Mouse (Mus musculus) liver, embryonic 12.5 days (tissue): ENCODE measurements around the gene Sesn3. TPM values are rescaled to one million over a fixed set of nuclear protein-coding genes. Genes with fewer than 3 reads are reported as not detected.
A peak's percentile ranks its signal among the peaks of the same experiment; 100 is the strongest.
"Not testable (repeated sequence)": the region's sequence is repeated elsewhere in the genome, so short reads cannot be mapped to it uniquely, and the experiment has no call there.

Experiments
- ATAC-seq: fragments of 200-750 bp; cut with Nextera tagmentation; 2 replicates; pipeline ENCODE4 v1.8.0; 2017; ENCODE audit warnings: moderate number of reproducible peaks, mild to moderate bottlenecking, moderate library complexity
- H3K27ac ChIP-seq: fragments of 300-500 bp; sonication (generic); 2 replicates; pipeline ENCODE4 v1.5.1; 2016; ENCODE audit warnings: mild to moderate bottlenecking
- H3K27me3 ChIP-seq: fragments of 300-500 bp; sonication (generic); replicated peaks from 2 replicates; pipeline ENCODE4 v1.6.1; 2016; ENCODE audit warnings: mild to moderate bottlenecking, moderate library complexity
- H3K36me3 ChIP-seq: fragments of 300-500 bp; sonication (generic); 2 replicates; pipeline ENCODE4 v1.6.1; 2016; ENCODE audit warnings: mild to moderate bottlenecking, moderate library complexity
- H3K4me1 ChIP-seq: fragments of 300-500 bp; sonication (generic); 2 replicates; pipeline ENCODE4 v1.6.1; 2016
- H3K4me2 ChIP-seq: fragments of 300-500 bp; sonication (generic); 2 replicates; pipeline ENCODE4 v1.6.1; 2016; ENCODE audit warnings: mild to moderate bottlenecking, moderate library complexity
- H3K4me3 ChIP-seq: fragments of 300-500 bp; sonication (generic); 2 replicates; pipeline ENCODE4 v1.5.1; 2016; ENCODE audit warnings: mild to moderate bottlenecking, moderate library complexity
- H3K9ac ChIP-seq: fragments of 300-500 bp; sonication (generic); 2 replicates; pipeline ENCODE4 v1.6.1; 2016; ENCODE audit warnings: mild to moderate bottlenecking, moderate library complexity
- H3K9me3 ChIP-seq: fragments of 300-500 bp; sonication (generic); replicated peaks from 2 replicates; pipeline ENCODE4 v1.6.1; 2016; ENCODE audit warnings: mild to moderate bottlenecking, moderate library complexity
- WGBS: fragments of 180-500 bp; shearing (Covaris S2); methylation state at CpG from one replicate; pipeline ENCODE4 v1.1.7; 2016; ENCODE audit not compliant: insufficient replicate concordance; 5-methylcytosine and 5-hydroxymethylcytosine counted together
- polyA plus RNA-seq: library from polyadenylated mRNA; unstranded; fragments of >200 nt; fragmentation: Nextera tagmentation; extraction: Ambion mirVana; gene quantifications from 2 replicates; pipeline ENCODE4 v1.2.1, GENCODE M21; 2016

Gene Sesn3
- polyA plus RNA-seq, 1 experiment from 2014 or later = 2.4 TPM

DNA sequence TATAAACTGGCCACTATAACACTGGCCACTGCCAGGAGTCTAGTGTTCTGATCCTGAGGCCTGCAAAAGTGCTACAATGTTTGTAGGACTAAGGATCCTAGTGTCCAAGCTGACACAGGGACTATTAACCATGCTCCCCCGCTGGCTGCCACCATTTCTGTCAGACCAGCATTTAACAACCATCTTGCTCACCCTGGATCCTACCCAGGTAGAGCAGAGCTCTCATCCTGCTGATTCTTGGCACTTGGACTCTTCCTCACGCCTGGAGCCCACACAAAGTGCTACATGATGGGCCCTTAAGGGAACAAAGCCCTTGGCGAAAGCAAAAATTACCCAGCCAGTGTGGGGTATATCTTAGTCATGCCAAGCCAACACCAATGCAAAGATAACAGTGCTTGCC, 62.0 kb downstream of the Sesn3 start:
- Histone ChIP-seq H3K27me3 (0 out of 2 replicates have a peak, but pooled peaks cover 4% of the 10 kb centered on the region), H3K4me2 (no peak overlapping the region), H3K9me3 (no peaks in the 10 kb centered on the region), H3K4me1 (no peaks in the 10 kb centered on the region), H3K36me3 (no peaks in the 10 kb centered on the region), H3K27ac (no peak overlapping the region), H3K4me3 (no peak overlapping the region), H3K9ac (no peak overlapping the region)
- 67% methylated on average over 3 of the region's 3 CpGs for WGBS
- no peak for ATAC-seq

- no peak overlapping the region for H3K27ac ChIP-seq
- H3K4me1 ChIP-seq = no peaks in the 10 kb centered on the region
- H3K9me3 ChIP-seq = no peaks in the 10 kb centered on the region
- no peak overlapping the region for H3K4me3 ChIP-seq
- H3K36me3 ChIP-seq = no peaks in the 10 kb centered on the region
- no peak for ATAC-seq
- peaks cover 4% of the 10 kb centered on the region; the same call in 1 of the 2 replicates for H3K27me3 ChIP-seq
- no peak overlapping the region for H3K9ac ChIP-seq
- H3K4me2 ChIP-seq = no peak overlapping the region
- 50% methylated on average over 3 of the region's 3 CpGs for WGBS
Measured at GRCm38 (mm10) chr9:14338701-14339100, 63.8 kb downstream of the Sesn3 start.

GRCm38 (mm10) chr9:14342041-14342668, 67.3 kb downstream of the Sesn3 start:
- ATAC-seq = 0 out of 2 replicates have a peak, but pooled peaks have one; percentile 27
- WGBS = 50% methylated on average over 4 of the region's 4 CpGs
- H3K9ac ChIP-seq = no peak overlapping the region
- H3K4me2 ChIP-seq = no peak overlapping the region
- no peak overlapping the region for H3K27ac ChIP-seq
- no peak overlapping the region for H3K4me3 ChIP-seq
- no peaks in the 10 kb centered on the region for H3K9me3 ChIP-seq
- no peaks in the 10 kb centered on the region for H3K36me3 ChIP-seq
- H3K4me1 ChIP-seq = no peaks in the 10 kb centered on the region
- H3K27me3 ChIP-seq = peaks cover 4% of the 10 kb centered on the region; the same call in 1 of the 2 replicates

DNA sequence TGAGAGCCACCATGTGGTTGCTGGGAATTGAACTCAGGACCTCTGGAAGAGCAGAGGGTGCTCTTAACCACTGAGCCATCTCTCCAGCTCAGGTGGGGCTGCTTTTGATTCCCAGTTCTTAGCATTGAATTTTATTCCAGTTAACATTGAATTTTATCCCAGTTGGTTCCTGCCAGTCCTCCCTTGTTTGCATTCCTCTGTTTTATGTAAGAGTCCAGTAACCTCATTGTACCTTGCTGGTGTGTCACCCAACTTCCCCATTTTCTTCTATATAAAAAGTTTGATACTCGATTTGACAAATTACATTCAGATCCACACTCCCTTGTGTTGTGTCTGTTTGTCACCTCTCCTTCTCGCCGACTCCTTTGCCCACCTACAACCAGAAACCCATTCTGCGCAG, 71.0 kb downstream of the Sesn3 start:
- not testable (repeated sequence) for H3K9me3 ChIP-seq, H3K36me3 ChIP-seq, H3K9ac ChIP-seq, H3K4me2 ChIP-seq, H3K4me3 ChIP-seq, ATAC-seq, H3K4me1 ChIP-seq, H3K27me3 ChIP-seq, H3K27ac ChIP-seq
- 75% methylated on average over 4 of the region's 4 CpGs for WGBS

DNA sequence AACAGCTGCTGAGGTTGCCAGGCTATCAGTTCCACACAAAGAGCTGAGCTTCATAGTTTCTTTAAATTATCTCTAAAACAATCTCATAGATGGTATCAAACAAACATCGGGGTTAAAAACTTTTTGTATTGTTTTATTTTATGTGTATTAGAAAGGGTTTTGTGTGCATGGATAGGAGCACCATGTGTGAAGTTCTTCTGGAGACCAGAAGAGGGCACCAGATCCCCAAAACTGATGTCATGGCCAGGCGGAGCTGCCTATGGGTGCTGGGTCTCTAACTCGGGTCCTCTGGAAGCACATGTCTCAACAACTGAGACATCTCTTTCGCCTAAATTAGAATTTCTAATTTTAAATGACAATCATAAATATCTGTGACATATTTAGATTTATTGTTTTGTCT, 73.5 kb downstream of the Sesn3 start:
- Histone ChIP-seq H3K27ac (no peak overlapping the region), H3K9ac (no peak overlapping the region), H3K4me3 (no peak overlapping the region), H3K4me2 (no peak overlapping the region), H3K4me1 (no peaks in the 10 kb centered on the region), H3K36me3 (no peaks in the 10 kb centered on the region), H3K9me3 (no peaks in the 10 kb centered on the region), H3K27me3 (no peaks in the 10 kb centered on the region; the same call in 1 of the 2 replicates)
- WGBS = 36% methylated on average over 4 of the region's 4 CpGs
- no peak for ATAC-seq

DNA sequence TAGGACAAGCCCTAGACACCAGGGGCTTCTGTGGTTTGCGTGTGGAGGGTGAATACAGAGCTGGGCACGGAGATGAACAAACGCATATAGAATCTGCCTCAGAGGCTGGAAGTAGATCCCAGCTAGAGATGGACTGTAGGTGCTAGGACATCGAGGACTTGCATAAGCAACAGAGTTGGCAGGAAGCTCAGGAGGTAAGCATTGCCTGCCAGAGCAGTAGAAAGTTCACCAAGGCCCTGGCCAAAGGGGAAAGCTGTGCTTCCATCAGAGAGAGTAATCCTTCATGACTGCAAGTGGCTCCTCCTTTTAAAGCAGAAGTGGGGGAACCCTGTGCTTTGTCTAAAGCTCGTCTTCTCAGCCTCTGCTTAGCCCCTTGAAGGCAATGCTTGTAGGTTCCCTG, 74.5 kb downstream of the Sesn3 start:
- Histone ChIP-seq H3K4me2 (no peak overlapping the region), H3K27ac (0 out of 2 replicates have a peak overlapping the region, but pooled peaks have one; percentile 37), H3K27me3 (no peaks in the 10 kb centered on the region), H3K4me3 (no peak overlapping the region), H3K9ac (no peak overlapping the region), H3K9me3 (no peaks in the 10 kb centered on the region), H3K36me3 (peaks cover 9% of the 10 kb centered on the region), H3K4me1 (peaks cover 4% of the 10 kb centered on the region)
- no peak for ATAC-seq
- WGBS = 70% methylated on average over 5 of the region's 5 CpGs

- no peak overlapping the region for H3K9ac ChIP-seq
- H3K27me3 ChIP-seq = no peaks in the 10 kb centered on the region
- H3K4me1 ChIP-seq = peaks cover 15% of the 10 kb centered on the region
- peaks cover 19% of the 10 kb centered on the region for H3K36me3 ChIP-seq
- H3K4me2 ChIP-seq = no peak overlapping the region
- no peak overlapping the region for H3K4me3 ChIP-seq
- ATAC-seq = no peak
- H3K9me3 ChIP-seq = no peaks in the 10 kb centered on the region
- no peak overlapping the region for H3K27ac ChIP-seq
- 56% methylated on average over 2 of the region's 2 CpGs for WGBS
Measured at GRCm38 (mm10) chr9:14350787-14351186, 75.9 kb downstream of the Sesn3 start.

- Histone ChIP-seq H3K4me2 (no peak overlapping the region), H3K4me3 (no peak overlapping the region), H3K27ac (no peak overlapping the region), H3K27me3 (no peaks in the 10 kb centered on the region), H3K36me3 (peaks cover 35% of the 10 kb centered on the region), H3K9me3 (no peaks in the 10 kb centered on the region), H3K9ac (no peak overlapping the region), H3K4me1 (peaks cover 19% of the 10 kb centered on the region)
- 81% methylated on average over 1 of the region's 1 CpGs for WGBS
- no peak for ATAC-seq
Measured at GRCm38 (mm10) chr9:14352337-14352736, 77.5 kb downstream of the Sesn3 start.

GRCm38 (mm10) chr9:14354852-14355251, 80.0 kb downstream of the Sesn3 start:
- H3K4me1 ChIP-seq = peaks cover 19% of the 10 kb centered on the region
- no peaks in the 10 kb centered on the region for H3K27me3 ChIP-seq
- peak overlapping the region; percentile 36 for H3K4me2 ChIP-seq
- peaks cover 46% of the 10 kb centered on the region for H3K36me3 ChIP-seq
- H3K27ac ChIP-seq = peak overlapping the region; percentile 73; the same call in 1 of the 2 replicates
- WGBS = 72% methylated on average over 6 of the region's 6 CpGs
- H3K4me3 ChIP-seq = no peak overlapping the region
- peak; percentile 91 for ATAC-seq
- H3K9ac ChIP-seq = 0 out of 2 replicates have a peak overlapping the region, but pooled peaks have one; percentile 10
- H3K9me3 ChIP-seq = no peaks in the 10 kb centered on the region

DNA sequence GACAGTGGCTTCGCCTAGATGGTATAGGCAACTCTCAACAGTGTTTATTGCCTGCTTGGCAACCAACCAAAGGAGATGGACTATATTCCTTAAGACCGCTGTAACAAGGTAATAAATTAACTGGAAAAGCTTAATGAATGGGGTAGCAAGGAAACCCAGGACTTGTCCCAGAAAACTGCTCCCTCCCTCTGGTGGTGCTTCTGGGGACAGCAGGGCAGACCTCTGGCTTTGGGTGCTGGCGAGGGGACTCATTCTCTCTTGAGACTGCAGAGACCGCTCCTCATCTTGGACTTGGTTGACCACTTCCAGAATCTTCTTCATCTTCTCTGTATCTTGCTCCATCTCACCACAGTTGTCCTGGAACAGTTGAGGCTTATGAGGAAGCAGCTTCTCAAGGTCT, 82.2 kb downstream of the Sesn3 start:
- no peak for ATAC-seq
- Histone ChIP-seq H3K4me3 (no peak overlapping the region), H3K9me3 (no peaks in the 10 kb centered on the region), H3K4me1 (peaks cover 27% of the 10 kb centered on the region), H3K9ac (no peak overlapping the region), H3K27ac (no peak overlapping the region), H3K27me3 (no peaks in the 10 kb centered on the region), H3K36me3 (peaks cover 67% of the 10 kb centered on the region), H3K4me2 (no peak overlapping the region)
- 84% methylated on average over 4 of the region's 4 CpGs for WGBS

DNA sequence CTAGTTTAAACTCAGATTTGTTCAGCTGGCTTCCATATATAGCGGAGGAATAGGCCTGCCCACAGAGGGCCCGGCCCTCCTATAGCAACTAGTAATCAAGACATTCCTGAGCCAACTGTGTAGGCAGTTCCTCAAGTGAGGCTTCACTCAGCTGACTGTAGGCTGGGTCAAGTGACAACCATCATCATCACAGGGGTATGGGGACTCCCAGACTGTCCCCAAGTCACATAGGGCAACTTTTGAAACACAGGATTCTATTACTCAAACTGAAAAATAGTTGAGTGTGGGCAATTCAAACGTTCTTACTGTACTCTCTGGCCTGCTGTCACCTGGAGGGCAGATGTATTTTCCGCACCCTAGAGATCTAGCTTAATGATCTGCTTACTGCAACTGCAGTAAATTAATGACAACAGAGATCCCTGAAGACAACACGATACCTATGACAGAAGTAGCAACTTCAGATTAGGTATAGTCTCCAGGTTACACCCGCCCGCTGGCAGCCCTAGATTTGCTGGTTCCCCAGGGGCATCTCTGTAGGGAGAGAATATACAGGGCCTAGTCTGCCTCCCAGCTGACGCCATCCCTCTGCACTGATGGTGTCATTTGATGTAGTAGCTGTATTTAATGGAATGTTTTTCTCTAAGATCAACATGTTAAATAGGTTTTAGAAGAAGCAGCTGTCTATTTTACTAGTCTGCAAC, 87.4 kb downstream of the Sesn3 start:
- Histone ChIP-seq H3K4me2 (no peak overlapping the region), H3K27ac (peak overlapping the region; percentile 16; the same call in 1 of the 2 replicates), H3K4me1 (peaks cover 56% of the 10 kb centered on the region), H3K9me3 (no peaks in the 10 kb centered on the region), H3K27me3 (no peaks in the 10 kb centered on the region), H3K9ac (no peak overlapping the region), H3K36me3 (peaks cover 54% of the 10 kb centered on the region), H3K4me3 (no peak overlapping the region)
- no peak for ATAC-seq
- WGBS = 77% methylated on average over 8 of the region's 8 CpGs

DNA sequence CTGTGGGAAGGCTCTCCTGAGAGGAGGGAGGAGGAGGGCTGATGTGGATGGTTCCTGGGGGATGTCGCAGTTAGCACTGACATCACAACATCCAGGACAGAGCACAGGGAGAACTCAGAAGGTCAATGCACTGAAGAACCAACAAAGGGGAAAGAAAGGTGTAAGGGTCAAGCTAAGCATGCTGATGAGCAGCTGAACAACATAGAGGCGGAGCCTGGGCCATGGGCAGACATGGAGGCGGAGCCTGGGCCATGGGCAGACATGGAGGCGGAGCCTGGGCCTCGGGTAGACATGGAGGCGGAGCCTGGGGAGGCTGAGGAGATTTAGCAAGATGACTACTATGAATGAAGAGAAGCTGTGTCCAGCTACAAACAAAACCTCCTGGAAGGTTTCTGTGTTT, 88.7 kb downstream of the Sesn3 start:
- Histone ChIP-seq H3K27ac (peak overlapping the region; percentile 78), H3K4me3 (no peak overlapping the region), H3K9me3 (peaks cover 3% of the 10 kb centered on the region), H3K27me3 (no peaks in the 10 kb centered on the region), H3K36me3 (peaks cover 46% of the 10 kb centered on the region), H3K4me1 (peaks cover 69% of the 10 kb centered on the region), H3K9ac (no peak overlapping the region), H3K4me2 (no peak overlapping the region)
- ATAC-seq = peak; percentile 79
- 61% methylated on average over 6 of the region's 6 CpGs for WGBS
